Comparison of ENCODE assay signal across 11 mouse cellular contexts in the genomic region with DNA sequence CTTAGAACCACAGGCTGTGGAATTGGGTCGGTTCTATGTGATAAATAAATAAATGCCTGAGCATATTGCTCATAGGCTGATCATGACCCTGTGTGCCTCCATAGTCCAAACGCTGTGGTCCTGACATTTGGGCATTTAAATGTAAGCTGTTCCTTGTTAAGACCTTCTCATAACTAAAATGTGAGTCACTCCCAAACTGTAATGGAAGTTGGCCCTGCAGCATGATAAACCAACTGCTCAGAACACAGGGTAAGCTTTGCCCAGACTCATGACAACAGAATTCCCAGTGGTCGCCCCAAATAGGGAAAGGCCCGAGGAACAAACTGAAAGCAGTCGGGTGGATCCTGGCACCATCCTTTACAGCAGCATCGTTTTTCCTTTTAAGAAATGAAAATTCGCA. TPM values are rescaled to one million over a fixed set of nuclear protein-coding genes. Genes with fewer than 3 reads are reported as not detected.
DNase-seq lines count a peak whose midpoint lies in the region; ATAC-seq and TF ChIP-seq lines count a peak whose summit lies in the region.
"Had no signal": no experiment of that assay in that cellular context is flagged by ENCODE, and none has a peak within 500 bp of the region (broad histone marks: within the 10 kb centered on the region; RNA-seq: fewer than 3 reads in every experiment).

No protein-coding gene starts in this region.

- WGBS in embryonic facial prominence, embryonic 13.5 days = 73% methylated on average over 7 of the region's 7 CpGs
- 90% methylated on average over 7 of the region's 7 CpGs for WGBS in embryonic facial prominence, embryonic 10.5 days
- 54% methylated on average over 7 of the region's 7 CpGs for WGBS in kidney, adult 2 months

- no peak for TF ChIP-seq CTCF in kidney, adult 2 months (conservative IDR thresholded peaks at IDR 0.05; ENCODE audit: insufficient read depth, insufficient read length, low read depth, low read length)

- no peak overlapping the region for H3K9ac ChIP-seq in embryonic facial prominence, embryonic 13.5 days
- H3K9ac ChIP-seq: liver, embryonic 15.5 days had no signal

- no peak for TF ChIP-seq POLR2A in kidney, adult 2 months (IDR thresholded peaks at IDR 0.05; ENCODE audit: low read depth, low read length)
- no peak for TF ChIP-seq POLR2A in myocyte (IDR thresholded peaks at IDR 0.05; ENCODE audit: insufficient read length, low read depth)

- H3ac ChIP-seq in myocyte (ENCODE audit: control insufficient read depth, insufficient read length) = no peak overlapping the region

- no peak for DNase-seq in embryonic facial prominence, embryonic 10.5 days (ENCODE audit: low spot score)
- no peak for DNase-seq in kidney, adult 2 months
- DNase-seq in kidney, postnatal 10 days = no peak
- DNase-seq in NIH3T3 (ENCODE audit: low read depth) = peak; percentile 83
- DNase-seq in frontal cortex, postnatal 25 days (ENCODE audit: low spot score in 2 of 2) = no peak
- no peak for DNase-seq in right cerebral cortex, postnatal 4 days
- DNase-seq: cerebellum, adult 2 months had no signal

- no peaks in the 10 kb centered on the region for H3K9me3 ChIP-seq in embryonic facial prominence, embryonic 13.5 days
- no peaks in the 10 kb centered on the region for H3K9me3 ChIP-seq in embryonic facial prominence, embryonic 10.5 days
- H3K9me3 ChIP-seq: limb, embryonic 10.5 days; liver, embryonic 15.5 days had no signal

- no peaks in the 10 kb centered on the region for H3K27me3 ChIP-seq in embryonic facial prominence, embryonic 13.5 days
- no peaks in the 10 kb centered on the region for H3K27me3 ChIP-seq in embryonic facial prominence, embryonic 10.5 days (replicated peaks; ENCODE audit: low read depth, poor library complexity, severe bottlenecking)
- no peaks in the 10 kb centered on the region for H3K27me3 ChIP-seq in kidney, adult 2 months (replicated peaks; ENCODE audit: control insufficient read depth, insufficient read depth, low read length)
- H3K27me3 ChIP-seq in myocyte (ENCODE audit: control insufficient read depth, insufficient read depth, insufficient read length) = no peaks in the 10 kb centered on the region
- H3K27me3 ChIP-seq: liver, embryonic 15.5 days had no signal

- peak overlapping the region; percentile 12; the same call in 1 of the 2 replicates for H3K27ac ChIP-seq in embryonic facial prominence, embryonic 13.5 days
- H3K27ac ChIP-seq in embryonic facial prominence, embryonic 10.5 days (replicated peaks) = no peak overlapping the region
- peak overlapping the region; percentile 31; the same call in 1 of the 2 replicates for H3K27ac ChIP-seq in kidney, adult 2 months (ENCODE audit: insufficient read depth, low read depth, low read length)
- H3K27ac ChIP-seq: limb, embryonic 10.5 days; liver, embryonic 15.5 days had no signal

- peaks cover 10% of the 10 kb centered on the region for H3K36me3 ChIP-seq in embryonic facial prominence, embryonic 13.5 days
- H3K36me3 ChIP-seq in embryonic facial prominence, embryonic 10.5 days (replicated peaks) = peaks cover 4% of the 10 kb centered on the region; the same call in 1 of the 2 replicates
- H3K36me3 ChIP-seq in kidney, adult 2 months (ENCODE audit: control insufficient read depth, insufficient read depth, low read length) = no peaks in the 10 kb centered on the region
- H3K36me3 ChIP-seq in myocyte (ENCODE audit: control insufficient read depth, insufficient read depth) = no peaks in the 10 kb centered on the region
- H3K36me3 ChIP-seq: limb, embryonic 10.5 days; liver, embryonic 15.5 days had no signal

- H3K79me2 ChIP-seq in myocyte (ENCODE audit: control insufficient read depth, insufficient read depth) = no peaks in the 10 kb centered on the region

- peaks cover 52% of the 10 kb centered on the region for H3K4me1 ChIP-seq in embryonic facial prominence, embryonic 13.5 days
- H3K4me1 ChIP-seq in embryonic facial prominence, embryonic 10.5 days = peaks cover 22% of the 10 kb centered on the region
- peaks cover 10% of the 10 kb centered on the region; the same call in 1 of the 2 replicates for H3K4me1 ChIP-seq in kidney, adult 2 months (ENCODE audit: control insufficient read depth, insufficient read depth, low read length)
- H3K4me1 ChIP-seq: liver, embryonic 15.5 days had no signal

- H3K4me3 ChIP-seq in embryonic facial prominence, embryonic 13.5 days = no peak overlapping the region
- H3K4me3 ChIP-seq in embryonic facial prominence, embryonic 10.5 days = no peak overlapping the region
- H3K4me3 ChIP-seq in kidney, adult 2 months (ENCODE audit: insufficient read depth, low read depth, low read length) = no peak overlapping the region
- peak overlapping the region; percentile 13 for H3K4me3 ChIP-seq in myocyte
- H3K4me3 ChIP-seq: limb, embryonic 10.5 days; liver, embryonic 15.5 days had no signal

- H3K4me2 ChIP-seq in embryonic facial prominence, embryonic 13.5 days = no peak overlapping the region
- H3K4me2 ChIP-seq in myocyte (ENCODE audit: low read depth) = peak overlapping the region; percentile 87
- H3K4me2 ChIP-seq: liver, embryonic 15.5 days had no signal

- ATAC-seq in embryonic facial prominence, embryonic 13.5 days (ENCODE audit: insufficient number of reproducible peaks, insufficient read depth, low FRiP score, low TSS enrichment, low read depth) = no peak

TF ChIP-seq in myocyte, 11 proteins besides CTCF, POLR2A, EP300 and RAD21:
- TF ChIP-seq USF1 (IDR thresholded peaks at IDR 0.05; ENCODE audit: low read depth) = no peak
- no peak for TF ChIP-seq E2F4 (IDR thresholded peaks at IDR 0.05; ENCODE audit: insufficient read depth)
- TF ChIP-seq CEBPB (IDR thresholded peaks at IDR 0.05; ENCODE audit: insufficient read depth, poor library complexity, severe bottlenecking) = no peak
- TF ChIP-seq MAX (IDR thresholded peaks at IDR 0.05; ENCODE audit: low read depth) = no peak
- TF ChIP-seq MYOD1 (IDR thresholded peaks at IDR 0.05; ENCODE audit: control insufficient read depth in 1 of 3, insufficient read length in 2 of 3, low read depth in 2 of 3) = no peak
- TF ChIP-seq POLR2AphosphoS2 (IDR thresholded peaks at IDR 0.05; ENCODE audit: insufficient read length, low read depth) = no peak
- TF ChIP-seq REST (IDR thresholded peaks at IDR 0.05; ENCODE audit: insufficient read depth, insufficient read length) = no peak
- no peak for TF ChIP-seq TCF3 (IDR thresholded peaks at IDR 0.05; ENCODE audit: insufficient read length, low read depth)
- no peak for TF ChIP-seq SRF (IDR thresholded peaks at IDR 0.05; ENCODE audit: control insufficient read depth, insufficient read length, low read depth)
- TF ChIP-seq MYOG (IDR thresholded peaks at IDR 0.05; ENCODE audit: control insufficient read depth in 1 of 3, insufficient read depth in 1 of 3, insufficient read length in 2 of 3, low read depth in 2 of 3) = no peak
- TF ChIP-seq TCF12 (IDR thresholded peaks at IDR 0.05; ENCODE audit: insufficient read depth, poor library complexity, severe bottlenecking) = no peak

RNA-seq across cellular contexts. Expression of gene Fat4, which starts 49.7 kb away (rescaled TPM):
- polyA plus RNA-seq in embryonic facial prominence, embryonic 13.5 days (2015; fragmentation: Nextera tagmentation; extraction: Ambion mirVana) = 19.6 and 23.9 TPM in 2 replicates
- polyA plus RNA-seq in embryonic facial prominence, embryonic 10.5 days (2016; fragmentation: Nextera tagmentation; extraction: Ambion mirVana) = 7.1 and 7.6 TPM in 2 replicates
- 1.6 TPM in 2 replicates for polyA plus RNA-seq in kidney, adult 2 months (2012; rRNA removed)
- polyA plus RNA-seq in myocyte (2012; fragmentation: generic; extraction: Trizol) = 0.24 TPM
